Mouse (Mus musculus): ENCODE measurements around the gene Trabd2b. TPM values are rescaled to one million over a fixed set of nuclear protein-coding genes. Genes with fewer than 3 reads are reported as not detected.

Trabd2b gene
- polyA plus RNA-seq, 1 experiment from 2014 or later, result 1.3 TPM

DNA sequence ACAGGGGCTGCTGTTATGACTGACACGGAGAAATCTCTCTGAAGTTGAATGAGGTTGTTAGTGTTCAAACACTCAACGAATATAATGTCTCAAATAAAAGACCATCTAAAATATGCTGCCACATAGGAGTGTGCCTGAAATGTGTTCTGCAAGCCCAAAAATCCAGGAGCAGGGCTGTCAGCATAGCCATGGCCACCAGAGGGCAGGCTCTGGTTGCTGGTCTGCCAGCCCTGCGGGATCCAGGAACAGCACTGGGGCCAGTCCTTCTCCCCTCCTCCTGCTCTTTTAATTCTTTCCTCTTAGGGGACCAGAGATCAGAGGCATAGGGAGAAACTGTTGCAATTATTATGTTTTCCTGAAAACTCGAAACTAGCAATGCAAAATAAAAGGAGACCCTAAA, 241.2 kb downstream of the Trabd2b start:
- H3K27ac ChIP-seq (ENCODE audit: low read depth, low read length), result no peak overlapping the region
- no peak overlapping the region for H3K9ac ChIP-seq (ENCODE audit: low read depth, low read length)
- H3K4me2 ChIP-seq, result no peak overlapping the region
- H3K9me3 ChIP-seq (ENCODE audit: control insufficient read depth, low read length), result no peaks in the 10 kb centered on the region
- DNase-seq (ENCODE audit: low spot score) (no peak), ATAC-seq (replicated peaks; ENCODE audit: low FRiP score) (peak; percentile 44)
- peaks cover 7% of the 10 kb centered on the region; the same call in 1 of the 2 replicates for H3K27me3 ChIP-seq (replicated peaks; ENCODE audit: control insufficient read depth, insufficient read depth, low read length)
- no peaks in the 10 kb centered on the region for H3K4me1 ChIP-seq (replicated peaks; ENCODE audit: control insufficient read depth, insufficient read depth, low read length)
- no peaks in the 10 kb centered on the region for H3K36me3 ChIP-seq (ENCODE audit: control insufficient read depth, insufficient read depth, low read length)
- no peak overlapping the region for H3K4me3 ChIP-seq (ENCODE audit: low read depth, low read length)
- WGBS, result 10% methylated on average over 4 of the region's 4 CpGs

- Histone ChIP-seq H3K36me3 (ENCODE audit: control insufficient read depth, insufficient read depth, low read length) (no peaks in the 10 kb centered on the region), H3K9me3 (ENCODE audit: control insufficient read depth, low read length) (no peaks in the 10 kb centered on the region), H3K27ac (ENCODE audit: low read depth, low read length) (no peak overlapping the region), H3K4me3 (ENCODE audit: low read depth, low read length) (no peak overlapping the region), H3K27me3 (replicated peaks; ENCODE audit: control insufficient read depth, insufficient read depth, low read length) (peaks cover 7% of the 10 kb centered on the region; the same call in 1 of the 2 replicates), H3K4me2 (peak overlapping the region; percentile 24; the same call in 1 of the 2 replicates), H3K9ac (ENCODE audit: low read depth, low read length) (no peak overlapping the region), H3K4me1 (replicated peaks; ENCODE audit: control insufficient read depth, insufficient read depth, low read length) (no peaks in the 10 kb centered on the region)
- ATAC-seq (replicated peaks; ENCODE audit: low FRiP score), result peak; percentile 69
- DNase-seq (ENCODE audit: low spot score), result no peak
- WGBS, result 35% methylated on average over 28 of the region's 28 CpGs
Measured at GRCm38 (mm10) chr4:114648532-114649074, 242.1 kb downstream of the Trabd2b start.

DNA sequence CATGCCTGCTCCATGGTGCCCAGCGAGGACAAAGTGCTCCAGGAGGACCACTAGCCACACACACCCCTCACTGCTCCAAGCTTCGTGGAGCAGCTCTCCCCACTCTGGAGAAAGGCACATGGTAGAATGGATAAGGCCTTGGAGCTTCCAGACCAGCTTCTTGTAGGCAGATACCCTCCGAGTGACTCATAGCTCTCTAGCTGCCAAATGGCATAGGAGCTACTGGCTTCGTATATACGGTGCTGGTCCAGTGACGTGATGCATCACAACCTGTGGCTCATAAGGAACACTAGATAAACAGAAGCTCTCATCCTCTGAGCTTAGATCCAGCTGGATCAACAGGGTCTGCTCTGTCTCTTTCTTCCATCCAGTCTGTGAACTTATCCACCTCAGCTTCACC, 244.0 kb downstream of the Trabd2b start:
- 74% methylated on average over 6 of the region's 6 CpGs for WGBS

GRCm38 (mm10) chr4:114651007-114651406, 244.5 kb downstream of the Trabd2b start:
- Histone ChIP-seq H3K4me1 (replicated peaks; ENCODE audit: control insufficient read depth, insufficient read depth, low read length) (no peaks in the 10 kb centered on the region), H3K27ac (ENCODE audit: low read depth, low read length) (no peak overlapping the region), H3K4me2 (no peak overlapping the region), H3K36me3 (ENCODE audit: control insufficient read depth, insufficient read depth, low read length) (no peaks in the 10 kb centered on the region), H3K4me3 (ENCODE audit: low read depth, low read length) (no peak overlapping the region), H3K9me3 (ENCODE audit: control insufficient read depth, low read length) (no peaks in the 10 kb centered on the region), H3K9ac (ENCODE audit: low read depth, low read length) (no peak overlapping the region), H3K27me3 (replicated peaks; ENCODE audit: control insufficient read depth, insufficient read depth, low read length) (peaks cover 7% of the 10 kb centered on the region; the same call in 1 of the 2 replicates)
- ATAC-seq (replicated peaks; ENCODE audit: low FRiP score) (no peak), DNase-seq (ENCODE audit: low spot score) (no peak)
- 61% methylated on average over 3 of the region's 3 CpGs for WGBS

More for the DNA sequence above, 244.0 kb downstream of the Trabd2b start:
- no peaks in the 10 kb centered on the region for H3K36me3 ChIP-seq (ENCODE audit: control insufficient read depth, insufficient read depth, low read length)
- no peak overlapping the region for H3K4me2 ChIP-seq
- DNase-seq (ENCODE audit: low spot score) (no peak), ATAC-seq (replicated peaks; ENCODE audit: low FRiP score) (no peak)
- no peak overlapping the region for H3K9ac ChIP-seq (ENCODE audit: low read depth, low read length)
- no peak overlapping the region for H3K4me3 ChIP-seq (ENCODE audit: low read depth, low read length)
- no peaks in the 10 kb centered on the region for H3K4me1 ChIP-seq (replicated peaks; ENCODE audit: control insufficient read depth, insufficient read depth, low read length)
- H3K27ac ChIP-seq (ENCODE audit: low read depth, low read length), result no peak overlapping the region
- peaks cover 7% of the 10 kb centered on the region; the same call in 1 of the 2 replicates for H3K27me3 ChIP-seq (replicated peaks; ENCODE audit: control insufficient read depth, insufficient read depth, low read length)
- H3K9me3 ChIP-seq (ENCODE audit: control insufficient read depth, low read length), result no peaks in the 10 kb centered on the region

- DNase-seq (ENCODE audit: low spot score), result no peak
- 73% methylated on average over 5 of the region's 5 CpGs for WGBS
- H3K36me3 ChIP-seq (ENCODE audit: control insufficient read depth, insufficient read depth, low read length), result no peaks in the 10 kb centered on the region
- ATAC-seq (replicated peaks; ENCODE audit: low FRiP score), result no peak
- H3K9ac ChIP-seq (ENCODE audit: low read depth, low read length), result no peak overlapping the region
- no peaks in the 10 kb centered on the region for H3K4me1 ChIP-seq (replicated peaks; ENCODE audit: control insufficient read depth, insufficient read depth, low read length)
- H3K9me3 ChIP-seq (ENCODE audit: control insufficient read depth, low read length), result no peaks in the 10 kb centered on the region
- no peak overlapping the region for H3K4me3 ChIP-seq (ENCODE audit: low read depth, low read length)
- peaks cover 7% of the 10 kb centered on the region; the same call in 1 of the 2 replicates for H3K27me3 ChIP-seq (replicated peaks; ENCODE audit: control insufficient read depth, insufficient read depth, low read length)
- no peak overlapping the region for H3K27ac ChIP-seq (ENCODE audit: low read depth, low read length)
- H3K4me2 ChIP-seq, result no peak overlapping the region
Measured at GRCm38 (mm10) chr4:114651606-114652005, 245.1 kb downstream of the Trabd2b start.

GRCm38 (mm10) chr4:114652400-114652799, 245.9 kb downstream of the Trabd2b start:
- ATAC-seq (replicated peaks; ENCODE audit: low FRiP score), result no peak
- no peak for DNase-seq (ENCODE audit: low spot score)
- Histone ChIP-seq H3K9ac (ENCODE audit: low read depth, low read length) (no peak overlapping the region), H3K9me3 (ENCODE audit: control insufficient read depth, low read length) (no peaks in the 10 kb centered on the region), H3K36me3 (ENCODE audit: control insufficient read depth, insufficient read depth, low read length) (no peaks in the 10 kb centered on the region), H3K4me1 (replicated peaks; ENCODE audit: control insufficient read depth, insufficient read depth, low read length) (no peaks in the 10 kb centered on the region), H3K27ac (ENCODE audit: low read depth, low read length) (no peak overlapping the region), H3K4me3 (ENCODE audit: low read depth, low read length) (no peak overlapping the region), H3K27me3 (replicated peaks; ENCODE audit: control insufficient read depth, insufficient read depth, low read length) (peaks cover 7% of the 10 kb centered on the region; the same call in 1 of the 2 replicates), H3K4me2 (no peak overlapping the region)
- WGBS, result 58% methylated on average over 4 of the region's 4 CpGs

GRCm38 (mm10) chr4:114657933-114658332, 251.4 kb downstream of the Trabd2b start:
- Histone ChIP-seq H3K4me2 (no peak overlapping the region), H3K9me3 (ENCODE audit: control insufficient read depth, low read length) (no peaks in the 10 kb centered on the region), H3K4me1 (replicated peaks; ENCODE audit: control insufficient read depth, insufficient read depth, low read length) (no peaks in the 10 kb centered on the region), H3K9ac (ENCODE audit: low read depth, low read length) (no peak overlapping the region), H3K27me3 (replicated peaks; ENCODE audit: control insufficient read depth, insufficient read depth, low read length) (peaks cover 3% of the 10 kb centered on the region; the same call in 1 of the 2 replicates), H3K4me3 (ENCODE audit: low read depth, low read length) (no peak overlapping the region), H3K27ac (ENCODE audit: low read depth, low read length) (no peak overlapping the region), H3K36me3 (ENCODE audit: control insufficient read depth, insufficient read depth, low read length) (no peaks in the 10 kb centered on the region)
- 51% methylated on average over 2 of the region's 2 CpGs for WGBS
- ATAC-seq (replicated peaks; ENCODE audit: low FRiP score) (no peak), DNase-seq (ENCODE audit: low spot score) (no peak)

DNA sequence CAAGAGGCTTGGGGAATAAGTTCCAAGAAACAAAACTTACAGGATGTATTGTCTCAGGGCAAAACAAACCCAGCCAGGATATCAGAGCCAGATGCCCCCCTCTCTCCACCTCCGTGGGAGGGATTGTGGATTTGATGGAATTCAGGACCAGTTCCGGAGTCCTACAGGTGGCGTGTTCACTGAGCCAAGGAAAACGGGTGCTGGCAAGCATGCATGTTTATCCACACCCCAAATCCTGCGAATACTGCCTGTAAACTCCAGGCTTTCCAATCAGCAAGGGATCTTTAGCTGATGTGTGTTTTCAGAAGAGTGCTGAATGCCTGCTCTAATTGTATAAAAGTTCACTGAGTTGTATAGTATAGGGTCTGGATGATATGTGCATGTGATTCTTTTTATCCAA, 253.4 kb downstream of the Trabd2b start:
- H3K27me3 ChIP-seq (replicated peaks; ENCODE audit: control insufficient read depth, insufficient read depth, low read length), result peaks cover 3% of the 10 kb centered on the region; the same call in 1 of the 2 replicates
- ATAC-seq (replicated peaks; ENCODE audit: low FRiP score) (no peak), DNase-seq (ENCODE audit: low spot score) (no peak)
- H3K4me2 ChIP-seq, result no peak overlapping the region
- no peaks in the 10 kb centered on the region for H3K36me3 ChIP-seq (ENCODE audit: control insufficient read depth, insufficient read depth, low read length)
- no peak overlapping the region for H3K27ac ChIP-seq (ENCODE audit: low read depth, low read length)
- H3K4me3 ChIP-seq (ENCODE audit: low read depth, low read length), result no peak overlapping the region
- H3K4me1 ChIP-seq (replicated peaks; ENCODE audit: control insufficient read depth, insufficient read depth, low read length), result peaks cover 4% of the 10 kb centered on the region
- H3K9ac ChIP-seq (ENCODE audit: low read depth, low read length), result no peak overlapping the region
- no peaks in the 10 kb centered on the region for H3K9me3 ChIP-seq (ENCODE audit: control insufficient read depth, low read length)
- WGBS, result 61% methylated on average over 5 of the region's 5 CpGs
